Mouse (Mus musculus) left cerebral cortex, postnatal 14 days (tissue): ENCODE data around the gene Nicn1. TPM values are rescaled to one million over a fixed set of nuclear protein-coding genes. Genes with fewer than 3 reads are reported as not detected.
"Not testable (repeated sequence)": the region's sequence is repeated elsewhere in the genome, so short reads cannot be mapped to it uniquely, and the experiment has no call there.

Experiments
- DNase-seq, 2 experiments: peaks; one replicate each; pipeline ENCODE4 v3.0.0; 2021 to 2022; ENCODE audit warnings: low spot score in 2 of 2, mixed read lengths in 1 of 2
- intact Hi-C: fragments of 180-260 bp; cut with DNase I; formaldehyde crosslinking; loops from one replicate; pipeline ENCODE4 v1.15.1; 2025
- long read RNA-seq, 2 experiments: library from polyadenylated mRNA; stranded (forward); transcript quantifications; one replicate each; pipeline ENCODE4 v2.0.0; 2021
- total RNA-seq, 2 experiments: library from RNA; stranded (reverse); gene quantifications; 2 replicates each; pipeline ENCODE4 v1.2.3; 2021

Nicn1 gene
- 100 to 1,000 TPM; 108 to 118 TPM for total RNA-seq
- long read RNA-seq, experiment 1, transcript Nicn1-201 (6 exons, 2,133 nt), result major isoform, 123 of 156 reads
- long read RNA-seq, experiment 1, partial matches to known transcripts, result 2 of 156 reads
- long read RNA-seq, experiment 1, other reads (novel, unspliced or antisense), result 31 of 156 reads
- long read RNA-seq, experiment 2, transcript Nicn1-201 (6 exons, 2,133 nt), result major isoform, 140 of 162 reads
- long read RNA-seq, experiment 2, partial matches to known transcripts, result 10 of 162 reads
- long read RNA-seq, experiment 2, other reads (novel, unspliced or antisense), result 12 of 162 reads

- peak; percentile 96 to 99 for DNase-seq
- intact Hi-C loops, result no loop called here
These were observed at the start of gene Nicn1 for GRCm38 (mm10) chr9:108290016-108290750. Gene Nicn1 (plus strand): TSS chr9:108290429.

GRCm38 (mm10) chr9:108244540-108244939 is 45.7 kb upstream of the Nicn1 start:
- no peak for DNase-seq
- intact Hi-C loops, result no loop called here

- DNase-seq, result no peak
- intact Hi-C loops, result no loop called here
These were observed 45.2 kb upstream of the Nicn1 start for GRCm38 (mm10) chr9:108244984-108245383.

GRCm38 (mm10) chr9:108248957-108249356 is 41.3 kb upstream of the Nicn1 start:
- DNase-seq, result no peak
- intact Hi-C loops, result no loop called here

- no peak for DNase-seq
- intact Hi-C loops, result no loop called here
These were observed 38.4 kb upstream of the Nicn1 start for GRCm38 (mm10) chr9:108251877-108252276.

DNA sequence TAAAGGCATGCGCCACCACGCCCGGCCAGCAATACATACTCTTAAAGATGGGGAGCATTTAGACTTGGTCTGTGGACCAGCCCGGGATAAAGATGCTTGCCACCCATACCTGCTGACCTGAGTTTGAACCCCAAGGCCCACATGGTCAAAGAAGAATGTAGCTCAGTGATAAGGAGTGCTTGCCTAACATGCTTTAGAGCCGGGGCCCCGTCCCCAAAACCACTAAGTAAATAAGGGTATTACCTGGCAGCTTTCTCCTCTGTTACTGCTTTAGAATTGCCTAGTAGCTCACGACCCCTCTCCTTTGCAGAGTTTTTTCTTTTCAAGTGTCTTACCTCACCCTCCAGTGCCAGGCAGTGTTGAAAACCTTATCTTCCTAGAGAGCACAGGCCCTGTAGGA is 37.5 kb upstream of the Nicn1 start:
- intact Hi-C loops, result no loop called here

DNA sequence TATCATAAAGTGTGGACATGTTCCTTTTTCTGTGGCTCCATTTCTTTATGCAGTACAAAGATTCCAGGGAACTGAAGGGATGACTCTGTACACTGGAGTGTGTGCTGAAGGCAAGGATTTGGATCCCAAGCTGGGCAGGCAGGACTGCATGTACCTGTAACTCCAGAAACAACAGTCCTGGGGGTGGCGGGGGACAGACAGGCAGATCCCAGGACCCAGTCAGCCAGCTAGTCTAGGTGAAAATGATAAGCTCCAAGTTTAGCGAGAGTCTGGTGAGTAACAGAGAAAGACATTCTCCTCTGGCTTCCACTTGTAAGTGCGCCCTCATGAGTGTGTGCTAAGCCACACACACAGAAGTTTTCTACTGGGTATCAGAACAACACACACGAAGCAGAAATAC is 29.7 kb upstream of the Nicn1 start:
- no peak for DNase-seq
- intact Hi-C loops, result loop anchor here (5.0 kb wide), 1 partner anchor 38 kb away; no protein-coding TSS in a partner anchor

More for the DNA sequence above, 37.5 kb upstream of the Nicn1 start:
- no peak for DNase-seq

DNA sequence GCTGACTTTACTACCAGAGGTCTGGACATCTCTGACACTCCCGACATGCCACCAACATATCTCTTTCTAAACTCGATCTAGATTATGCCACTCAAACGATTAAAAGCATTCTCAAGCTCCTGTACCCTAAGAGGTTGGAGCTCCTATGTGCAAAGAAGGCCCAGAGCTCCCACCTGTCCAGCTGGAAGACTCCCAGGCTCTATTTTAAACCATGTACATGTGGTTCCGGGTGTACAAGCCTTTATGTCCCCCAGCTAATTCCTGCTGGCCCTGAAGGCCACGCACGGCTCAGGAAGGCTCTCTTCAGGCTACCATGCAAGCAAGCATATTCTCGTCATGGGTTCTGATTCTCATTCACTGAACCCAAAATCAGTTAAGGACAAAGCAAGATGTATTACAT is 28.4 kb upstream of the Nicn1 start:
- DNase-seq, result no peak
- intact Hi-C loops, result loop anchor here (5.0 kb wide), 1 partner anchor 40 kb away; no protein-coding TSS in a partner anchor

- intact Hi-C loops, result loop anchor here (5.0 kb wide), 1 partner anchor 40 kb away; no protein-coding TSS in a partner anchor
- DNase-seq, result no peak
These were observed 27.7 kb upstream of the Nicn1 start for GRCm38 (mm10) chr9:108262494-108263049.

DNA sequence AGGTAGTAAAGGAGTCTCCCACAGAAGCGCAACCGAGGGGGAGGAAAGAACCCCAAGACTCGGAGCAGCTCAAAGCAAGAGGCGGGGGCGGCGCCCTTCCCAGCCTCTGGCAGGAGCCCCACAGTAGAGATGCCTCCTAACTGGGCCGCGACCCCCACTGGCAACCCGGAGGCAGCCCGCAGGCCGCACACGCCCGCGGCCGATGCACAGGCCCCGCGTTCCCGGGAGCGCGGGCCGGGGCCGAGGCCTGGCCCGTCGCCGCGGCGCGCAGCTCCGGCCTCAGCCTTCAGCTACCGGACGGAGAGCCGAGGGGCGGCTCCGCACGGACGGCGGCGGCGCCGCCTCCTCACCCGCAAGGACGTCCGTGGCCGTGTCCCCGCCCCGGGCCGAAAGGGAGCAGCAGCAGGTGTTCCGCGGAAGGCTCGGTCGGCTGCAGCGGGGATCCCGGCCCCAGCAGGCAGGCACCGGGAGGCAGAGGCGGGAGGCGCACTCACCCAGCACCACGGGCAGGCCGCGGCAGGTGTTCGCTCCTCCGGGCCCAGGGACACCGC is 27.0 kb upstream of the Nicn1 start:
- intact Hi-C loops, result loop anchor here (5.0 kb wide), 1 partner anchor 41 kb away; no protein-coding TSS in a partner anchor
- peak; percentile 35 to 43 for DNase-seq

DNA sequence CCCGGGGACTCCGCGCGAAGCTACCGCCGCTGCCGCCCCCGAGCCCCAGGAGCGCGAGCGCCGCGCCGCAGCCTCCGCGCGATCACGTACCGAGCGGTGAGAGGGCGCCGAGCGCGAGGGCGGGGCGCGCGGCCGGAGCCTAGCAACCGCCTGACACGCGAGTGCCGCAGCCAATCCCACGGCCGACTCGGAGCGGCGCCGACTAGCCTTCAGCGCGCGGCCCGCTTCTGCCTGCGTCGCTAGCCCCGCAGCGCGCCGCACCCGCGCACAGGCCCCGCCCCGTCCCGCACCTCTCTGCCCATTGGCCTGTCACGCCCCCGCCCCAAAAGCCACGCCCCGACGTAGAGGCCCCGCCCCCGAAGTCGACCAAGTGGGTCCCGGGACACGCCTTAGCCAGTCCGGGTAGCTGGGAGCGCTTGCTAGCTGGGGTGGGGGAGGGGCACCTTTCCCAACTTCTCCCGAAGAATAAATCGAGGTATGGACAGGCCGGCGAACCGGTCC is 26.5 kb upstream of the Nicn1 start, which contains the start of gene Dag1:
Gene Dag1 (minus strand): TSS at position 269 of the 501 bp plus-strand sequence.
- intact Hi-C loops, result loop anchor here (5.0 kb wide), 1 partner anchor 41 kb away; no protein-coding TSS in a partner anchor

GRCm38 (mm10) chr9:108264191-108264921 is 25.9 kb upstream of the Nicn1 start:
- DNase-seq, result peak in 1 of 2 experiments; percentile 41
- intact Hi-C loops, result loop anchor here (5.0 kb wide), 1 partner anchor 42 kb away; no protein-coding TSS in a partner anchor

More for the DNA sequence above, 26.5 kb upstream of the Nicn1 start, which contains the start of gene Dag1:
- DNase-seq, result peak; percentile 98

DNA sequence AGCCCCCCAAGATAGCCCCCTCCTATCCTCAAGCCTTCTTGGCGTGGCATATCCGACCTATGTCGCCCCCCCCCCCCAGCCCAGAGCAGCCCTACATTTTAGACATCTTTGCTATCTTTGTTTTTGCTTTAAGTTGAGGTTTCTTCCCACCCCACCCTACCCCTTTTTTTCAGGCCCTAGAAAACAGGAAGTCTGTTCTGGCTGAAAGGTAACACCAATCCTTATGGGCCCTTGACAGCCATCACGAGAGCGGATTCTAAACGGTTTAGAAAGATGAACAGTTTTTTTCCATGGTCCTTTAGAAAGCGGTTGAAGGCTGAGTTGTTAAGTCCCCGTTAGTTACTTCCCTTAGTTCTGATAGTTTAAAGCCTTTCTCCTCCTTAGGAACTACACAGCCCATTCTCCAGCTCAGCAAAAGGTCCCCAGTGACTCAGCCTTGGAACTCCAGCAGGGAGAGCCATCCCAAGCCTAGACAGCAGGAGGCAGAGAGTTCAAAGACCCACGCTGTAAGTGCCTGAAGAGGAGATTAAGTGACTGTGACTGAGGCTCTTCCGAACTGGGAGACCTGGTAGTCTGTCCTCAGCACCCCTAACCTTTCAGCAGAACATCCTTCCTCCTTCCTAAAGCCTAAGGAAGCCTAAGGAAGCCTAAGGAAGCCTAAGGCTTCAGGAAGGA is 23.8 kb upstream of the Nicn1 start:
- intact Hi-C loops, result no loop called here
- no peak for DNase-seq

DNA sequence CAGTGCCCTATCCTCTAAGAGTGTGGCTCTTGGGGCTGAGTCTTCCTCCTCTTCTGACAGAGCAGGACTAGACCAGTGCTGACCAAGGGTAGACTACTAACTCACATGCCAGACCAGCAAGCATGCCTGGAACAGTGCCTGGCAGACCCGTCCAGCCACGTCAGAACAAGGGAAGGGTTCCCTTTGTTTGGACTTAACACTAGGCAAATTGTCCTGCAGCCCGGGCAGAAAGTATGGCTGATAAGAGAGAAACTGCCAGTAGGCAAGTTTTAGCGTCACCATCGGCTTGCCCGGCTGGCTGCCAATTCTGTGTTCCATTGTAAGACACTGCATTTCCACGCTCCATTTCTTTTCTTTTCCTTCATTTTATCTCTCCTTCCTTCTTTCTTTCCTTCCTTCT is 22.5 kb upstream of the Nicn1 start:
- DNase-seq, result no peak
- intact Hi-C loops, result no loop called here

- DNase-seq, intact Hi-C loops: not testable (repeated sequence)
These were observed 21.5 kb upstream of the Nicn1 start for GRCm38 (mm10) chr9:108268701-108269100.

DNA sequence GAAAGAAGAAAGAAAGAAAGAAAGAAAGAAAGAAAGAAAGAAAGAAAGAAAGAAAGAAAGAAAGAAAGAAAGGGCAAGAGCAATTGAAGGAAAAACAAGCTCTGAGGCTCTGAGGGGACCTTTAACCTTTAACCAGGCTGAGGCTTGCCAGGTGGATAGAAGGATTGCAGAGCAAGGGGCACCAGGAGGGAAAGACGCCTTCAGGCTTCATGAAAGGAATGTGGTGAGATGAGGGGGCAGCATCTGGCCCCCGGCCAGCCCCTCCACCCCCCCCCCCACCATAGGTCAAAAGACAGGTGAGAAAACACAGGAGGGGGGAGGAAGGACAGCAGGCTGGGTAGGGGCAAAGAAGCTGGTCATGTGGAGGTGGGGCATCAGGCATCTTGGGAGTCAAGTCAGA is 18.3 kb upstream of the Nicn1 start:
- intact Hi-C loops, result no loop called here

DNA sequence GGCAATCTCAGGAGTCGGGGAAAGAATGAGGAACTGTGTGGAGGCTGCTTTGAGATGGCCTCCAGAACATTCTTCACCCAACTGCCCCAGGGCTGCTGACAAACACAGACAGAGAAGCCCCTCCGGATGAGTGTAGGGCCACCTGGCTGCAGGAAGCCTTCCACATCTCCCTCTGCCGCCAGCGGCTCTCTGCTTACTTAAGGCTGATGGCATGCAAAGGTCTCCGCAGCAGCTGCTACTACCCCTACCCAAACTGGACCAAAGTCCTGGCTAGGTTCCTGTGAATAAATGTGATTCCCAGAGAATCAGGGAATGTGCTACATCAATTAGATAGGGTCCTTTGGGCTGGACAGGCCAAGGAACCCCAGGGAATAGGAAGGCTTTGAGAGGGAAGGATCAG is 17.5 kb upstream of the Nicn1 start:
- intact Hi-C loops, result no loop called here
- no peak for DNase-seq

More for the DNA sequence above, 18.3 kb upstream of the Nicn1 start:
- DNase-seq, result no peak

- DNase-seq, result no peak
- intact Hi-C loops, result no loop called here
These were observed 16.7 kb upstream of the Nicn1 start for GRCm38 (mm10) chr9:108273485-108273884.
